Mouse (Mus musculus) ES-Bruce4 (cell line): Measurements from ENCODE around the gene Tshz2.

Experiments
- CTCF ChIP-seq: IDR thresholded peaks from one replicate; pipeline ENCODE4 v1.8.1; 2011; ENCODE audit warnings: low read depth, low read length
- POLR2A ChIP-seq: IDR thresholded peaks from one replicate; pipeline ENCODE4 v1.8.1; 2011; ENCODE audit warnings: low read length; ENCODE audit not compliant: insufficient read depth

DNA sequence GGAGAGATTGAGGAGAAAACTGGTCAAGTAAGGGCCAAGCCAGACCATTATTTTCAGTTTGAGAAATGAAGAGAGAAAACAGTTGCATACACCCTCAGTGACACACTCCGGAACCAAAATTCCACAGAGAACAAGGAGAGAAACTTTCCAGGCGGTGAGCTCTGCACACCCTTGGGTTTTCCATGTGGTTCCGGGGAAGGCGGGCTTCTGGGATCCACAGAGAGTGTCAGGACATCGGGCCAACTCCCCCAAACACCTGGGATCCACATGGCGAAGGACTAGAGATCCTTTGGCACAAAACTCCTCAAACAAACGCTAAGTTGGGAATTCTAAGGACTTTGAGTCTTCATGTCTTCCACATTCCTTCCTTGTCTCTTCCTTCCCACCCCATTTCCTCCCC, 38.5 kb downstream of the Tshz2 start:
- TF ChIP-seq CTCF: no peak
- TF ChIP-seq POLR2A: no peak
